Mouse (Mus musculus): Measurements from ENCODE around the gene Gpr61.
A peak's percentile ranks its signal among the peaks of the same experiment; 100 is the strongest.

Gene Gpr61

GRCm38 (mm10) chr3:108129804-108130203, 24.9 kb downstream of the Gpr61 start:
- no peak for DNase-seq (ENCODE audit: low spot score)

- DNase-seq (ENCODE audit: low spot score): no peak
Measured at GRCm38 (mm10) chr3:108129367-108129766, 25.3 kb downstream of the Gpr61 start.

- no peak for DNase-seq (ENCODE audit: low spot score)
Measured at GRCm38 (mm10) chr3:108128520-108128919, 26.2 kb downstream of the Gpr61 start.

- no peak for DNase-seq (ENCODE audit: low spot score)
Measured at GRCm38 (mm10) chr3:108126327-108126726, 28.4 kb downstream of the Gpr61 start.

- DNase-seq (ENCODE audit: low spot score): no peak
Measured at GRCm38 (mm10) chr3:108124131-108124530, 30.6 kb downstream of the Gpr61 start.

- no peak for DNase-seq (ENCODE audit: low spot score)
Measured at GRCm38 (mm10) chr3:108123242-108123641, 31.4 kb downstream of the Gpr61 start.

- no peak for DNase-seq (ENCODE audit: low spot score)
Measured at GRCm38 (mm10) chr3:108121101-108121500, 33.6 kb downstream of the Gpr61 start.

- DNase-seq (ENCODE audit: low spot score): no peak
Measured at GRCm38 (mm10) chr3:108117465-108117864, 37.2 kb downstream of the Gpr61 start.

- no peak for DNase-seq (ENCODE audit: low spot score)
Measured at GRCm38 (mm10) chr3:108113591-108114289, 40.9 kb downstream of the Gpr61 start.

GRCm38 (mm10) chr3:108112666-108113065, 42.0 kb downstream of the Gpr61 start:
- no peak for DNase-seq (ENCODE audit: low spot score)

GRCm38 (mm10) chr3:108112246-108112645, 42.4 kb downstream of the Gpr61 start:
- no peak for DNase-seq (ENCODE audit: low spot score)

- no peak for DNase-seq (ENCODE audit: low spot score)
Measured at GRCm38 (mm10) chr3:108111320-108111719, 43.4 kb downstream of the Gpr61 start.

GRCm38 (mm10) chr3:108105281-108105680, 49.4 kb downstream of the Gpr61 start:
- DNase-seq (ENCODE audit: low spot score): peak; percentile 35

GRCm38 (mm10) chr3:108102075-108102474, 52.6 kb downstream of the Gpr61 start:
- no peak for DNase-seq (ENCODE audit: low spot score)

GRCm38 (mm10) chr3:108101594-108101993, 53.1 kb downstream of the Gpr61 start:
- DNase-seq (ENCODE audit: low spot score): no peak
